Mouse (Mus musculus) urinary bladder, adult 18-20 months (tissue): ENCODE results near the gene Pknox1.
"Not testable (repeated sequence)": the region's sequence is repeated elsewhere in the genome, so short reads cannot be mapped to it uniquely, and the experiment has no call there.

Experiments used
- DNase-seq, 2 experiments: peaks; one replicate each; pipeline ENCODE4 v3.0.0; 2022; ENCODE audit warnings: low spot score in 2 of 2, mixed read lengths in 2 of 2

Gene Pknox1

DNA sequence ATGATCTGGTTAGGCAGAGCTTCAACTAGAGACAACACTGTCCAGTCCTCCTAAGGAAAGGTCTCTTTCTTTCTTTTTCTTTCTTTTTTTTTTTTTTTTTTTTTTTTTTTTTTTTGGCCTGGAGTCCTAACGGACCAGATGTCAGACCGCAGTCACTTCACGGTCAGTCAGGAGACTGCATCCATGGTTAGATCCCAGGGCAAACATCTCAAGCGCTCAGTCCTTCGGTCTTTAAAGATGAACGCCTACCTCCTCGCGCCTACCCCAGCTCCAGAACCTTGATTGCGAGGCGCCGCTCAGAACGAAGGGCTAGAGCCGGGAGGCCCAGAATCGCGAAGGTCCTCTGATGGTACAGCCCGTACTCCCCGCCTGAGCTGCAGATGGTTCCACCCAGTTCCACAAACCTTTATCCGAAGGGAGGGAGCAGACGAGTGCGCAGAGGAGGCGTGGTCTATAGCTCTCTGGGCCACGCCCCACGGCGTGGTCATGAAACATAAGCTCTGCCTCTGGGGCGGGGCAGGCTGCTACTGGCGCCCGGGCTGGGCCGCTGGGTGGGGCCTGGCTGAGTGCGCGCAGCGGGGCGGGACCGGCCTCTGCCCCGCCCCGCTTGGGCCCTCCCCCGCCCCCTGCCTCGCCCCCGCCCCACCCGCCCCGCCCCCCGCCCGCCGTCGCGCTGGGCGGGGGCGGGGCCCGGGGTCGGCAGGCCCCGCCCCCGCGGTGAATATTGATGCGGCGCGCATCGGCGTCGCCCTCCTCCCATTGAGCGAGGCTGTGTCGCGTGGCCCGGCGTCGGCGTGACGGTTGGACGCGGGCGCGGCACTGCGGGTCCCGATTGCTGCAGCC is at the start of gene Pknox1:
TSS of gene Pknox1 (plus strand) at position 720 of the 843 bp plus-strand sequence.
- DNase-seq, result peak; percentile 94 to 97

DNA sequence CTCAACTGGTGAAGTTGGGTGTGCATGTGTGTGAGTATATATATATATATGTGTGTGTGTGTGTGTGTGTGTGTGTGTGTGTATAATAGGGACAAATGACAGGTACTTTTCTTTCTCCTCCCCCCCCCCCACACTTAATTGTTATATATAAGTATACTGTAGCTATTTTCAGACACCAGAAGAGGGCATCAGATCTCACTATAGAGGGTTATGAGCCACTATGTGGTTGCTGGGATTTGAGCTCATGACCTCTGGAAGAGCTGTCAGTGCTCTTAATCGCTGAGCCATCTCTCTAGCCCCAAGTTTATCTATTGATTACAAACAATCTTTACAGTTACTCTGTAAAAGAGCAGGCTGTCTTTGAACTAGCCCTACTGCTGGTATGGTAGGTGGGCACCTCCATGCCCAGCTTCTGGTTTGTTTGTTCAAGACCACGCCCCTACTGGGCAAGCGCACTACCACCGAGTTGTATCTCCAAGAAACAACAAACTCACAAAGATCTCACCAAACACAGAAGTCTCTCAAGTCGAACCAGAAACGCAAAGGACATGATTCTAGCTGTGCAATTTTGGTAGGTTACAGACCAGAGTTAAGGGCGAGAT is 45.1 kb upstream of the Pknox1 start:
- DNase-seq, result no peak

DNA sequence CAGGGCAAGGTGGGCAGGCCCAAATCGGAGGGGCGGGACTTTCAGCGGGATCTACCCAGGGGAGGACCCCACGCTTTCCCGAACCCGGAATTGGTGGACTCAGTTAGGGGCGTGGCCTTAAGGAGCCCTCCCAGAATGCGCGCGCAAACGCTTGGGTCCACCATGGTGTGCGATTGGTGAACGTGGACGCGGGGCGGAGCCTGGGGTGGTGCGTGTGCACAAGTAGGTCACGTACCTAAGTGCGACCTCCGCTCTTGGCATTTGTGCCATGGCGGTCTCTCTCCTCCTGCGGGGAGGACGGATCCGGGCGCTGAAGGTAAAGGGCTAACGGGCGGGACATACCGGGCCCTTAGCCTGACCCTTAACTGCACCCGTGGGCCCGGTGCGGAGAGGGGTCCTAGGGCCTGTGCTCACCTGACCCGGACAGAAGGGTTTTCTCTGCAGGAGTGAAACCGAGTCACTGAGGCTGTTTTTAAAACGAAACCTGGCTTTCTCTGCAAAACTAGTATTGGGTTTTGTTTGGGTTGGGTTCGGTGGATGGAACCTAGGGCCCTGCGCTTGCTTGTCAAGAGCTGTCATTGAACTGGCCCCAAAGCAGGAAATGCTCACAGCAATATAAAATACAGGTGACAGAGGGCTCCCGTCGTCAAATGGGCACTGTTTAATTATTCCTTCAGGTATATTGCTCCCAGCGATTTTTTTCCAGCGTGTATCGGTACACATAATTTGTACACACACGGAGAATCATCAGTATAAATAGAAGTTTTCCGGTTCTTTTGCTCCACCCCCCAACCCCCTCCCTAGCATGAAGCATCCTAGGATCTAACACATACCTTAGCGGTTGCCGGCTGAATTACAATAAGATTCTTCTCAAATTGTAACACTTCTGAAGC is 44.3 kb upstream of the Pknox1 start, which contains the start of the genes Wdr4 and Ndufv3:
TSS of gene Wdr4 (minus strand) at position 35 of the 893 bp plus-strand sequence.
TSS of gene Ndufv3 (plus strand) at position 170 of the 893 bp plus-strand sequence.
- DNase-seq, result peak; percentile 96 to 98

DNA sequence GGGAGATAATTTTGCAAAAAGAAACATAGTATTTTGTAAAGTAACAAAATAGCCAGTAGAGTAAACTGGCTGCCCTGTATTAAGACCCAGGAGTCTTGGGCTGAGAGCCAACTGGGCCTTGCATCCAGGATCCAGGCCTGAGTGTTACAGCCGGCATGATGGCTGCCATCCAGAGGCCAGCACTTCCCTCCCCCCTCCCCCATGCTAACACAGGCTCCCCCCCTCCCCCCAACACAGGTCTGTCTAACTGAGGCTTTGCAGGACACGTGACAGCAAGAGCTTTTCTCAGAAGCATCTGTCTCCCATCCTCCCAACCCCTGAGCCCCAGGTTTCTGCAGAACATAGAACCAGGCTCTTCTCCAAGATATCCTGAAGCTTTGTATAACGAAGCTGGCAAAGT is 43.6 kb upstream of the Pknox1 start:
- DNase-seq, result no peak

DNA sequence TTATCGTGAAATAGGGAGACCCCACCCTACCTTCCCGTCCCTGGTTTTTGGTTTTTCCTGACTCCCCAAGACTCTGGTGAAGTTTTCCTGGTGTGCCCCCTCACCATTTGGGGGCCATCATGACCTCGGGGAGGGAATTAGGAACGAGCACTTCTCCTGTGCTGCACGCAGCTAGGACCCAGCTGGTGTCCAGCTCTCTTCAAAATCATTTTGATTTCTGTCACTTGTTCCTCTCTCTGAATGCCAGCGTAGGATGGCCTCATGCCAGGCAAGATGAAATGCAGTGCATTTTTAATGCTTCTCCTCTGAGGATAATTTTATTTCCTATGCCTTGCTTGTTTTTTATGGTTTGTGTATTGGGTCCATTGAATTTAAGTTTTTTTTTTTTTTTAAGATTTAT is 42.6 kb upstream of the Pknox1 start:
- no peak for DNase-seq

DNA sequence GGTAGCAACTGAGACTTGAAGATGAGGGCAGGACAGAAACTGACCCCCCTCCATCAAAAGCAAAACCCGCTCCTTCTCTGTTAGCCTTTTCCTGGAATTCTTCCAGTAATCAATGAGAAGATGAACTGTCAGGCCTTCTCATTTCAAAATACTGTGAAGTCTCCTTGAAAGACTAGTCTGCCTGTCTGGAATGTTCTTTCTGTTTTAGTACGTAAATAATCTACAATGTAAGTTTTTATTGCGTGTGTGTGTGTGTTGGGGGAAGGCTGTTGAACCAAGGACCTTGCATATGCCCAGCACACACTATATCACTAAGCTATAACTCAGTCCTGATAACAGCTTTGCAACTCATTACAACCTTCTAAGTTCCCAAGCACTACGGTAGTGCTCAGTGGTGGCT is 39.4 kb upstream of the Pknox1 start:
- DNase-seq, result no peak

DNA sequence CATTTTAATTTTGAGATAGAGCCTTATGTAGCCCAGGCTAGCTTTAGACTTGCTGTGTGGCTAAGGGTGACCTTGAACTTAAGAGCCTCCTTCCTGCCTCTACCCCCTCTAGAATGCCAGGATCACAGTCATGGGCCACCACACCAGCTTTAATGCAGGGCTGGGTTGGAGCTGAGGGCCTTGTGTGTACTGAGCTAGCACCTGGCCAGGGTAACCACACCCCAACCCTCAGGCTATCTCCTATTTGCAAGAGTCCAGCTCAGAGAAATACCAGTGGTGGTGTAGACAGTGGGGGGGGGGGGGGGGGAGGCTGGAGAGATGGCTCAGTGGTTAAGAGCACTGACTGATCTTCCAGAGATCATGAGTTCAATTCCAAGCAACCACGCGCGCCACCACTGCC is 38.7 kb upstream of the Pknox1 start:
- no peak for DNase-seq

DNA sequence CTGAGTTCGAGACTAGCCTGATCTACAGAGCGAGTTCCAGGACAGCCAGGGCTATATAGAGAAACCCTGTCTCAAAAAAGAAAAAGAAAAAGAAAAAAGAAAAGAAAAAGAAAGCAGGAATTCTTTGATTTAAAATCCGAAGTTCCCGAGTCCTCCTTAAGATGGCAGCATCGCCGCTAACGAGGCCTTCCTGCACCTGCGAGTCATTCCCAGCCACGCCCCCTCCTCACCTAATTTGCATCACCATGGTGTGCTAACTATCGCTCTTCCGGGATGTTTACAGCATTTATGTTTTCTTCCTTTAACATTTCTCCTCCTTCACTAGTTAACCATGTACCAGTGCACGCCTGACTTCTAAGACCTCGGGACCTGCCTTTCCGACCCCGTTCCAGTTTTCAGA is 35.2 kb upstream of the Pknox1 start:
- peak in 1 of 2 experiments; percentile 24 for DNase-seq

DNA sequence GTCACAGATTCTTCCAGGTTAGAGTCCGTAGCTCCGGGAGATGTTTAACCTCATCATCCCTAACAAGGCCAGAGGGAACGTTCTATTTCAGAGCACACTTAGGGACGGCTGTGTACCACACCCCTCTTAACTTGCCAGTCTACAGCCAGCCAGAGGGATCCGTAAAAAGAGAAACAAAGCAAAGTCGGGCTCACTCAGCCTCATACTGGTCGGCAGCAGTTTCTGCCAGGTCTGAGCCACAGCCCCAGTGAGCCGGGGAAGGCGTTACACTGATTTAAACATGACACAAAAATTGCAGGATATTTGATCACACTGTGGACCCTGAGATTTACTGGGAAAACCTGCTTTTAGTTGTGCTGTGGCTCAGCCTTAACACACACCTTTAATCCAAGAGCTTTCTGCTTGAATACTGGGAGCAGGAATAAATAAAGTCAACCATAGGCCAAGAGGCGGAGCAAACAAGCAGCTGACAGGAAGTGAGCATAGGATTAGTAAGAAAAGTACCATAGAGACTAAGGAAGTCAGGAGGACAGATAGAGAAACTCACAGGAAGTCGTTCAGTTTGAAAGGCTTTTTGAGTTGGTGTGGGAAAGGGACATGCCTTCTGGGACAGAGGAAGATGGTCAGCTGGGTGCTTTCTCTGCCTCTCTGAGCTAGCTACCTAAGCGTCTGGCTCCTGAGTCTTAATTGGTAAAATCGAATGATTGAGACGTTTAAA is 32.9 kb upstream of the Pknox1 start:
- DNase-seq, result no peak

DNA sequence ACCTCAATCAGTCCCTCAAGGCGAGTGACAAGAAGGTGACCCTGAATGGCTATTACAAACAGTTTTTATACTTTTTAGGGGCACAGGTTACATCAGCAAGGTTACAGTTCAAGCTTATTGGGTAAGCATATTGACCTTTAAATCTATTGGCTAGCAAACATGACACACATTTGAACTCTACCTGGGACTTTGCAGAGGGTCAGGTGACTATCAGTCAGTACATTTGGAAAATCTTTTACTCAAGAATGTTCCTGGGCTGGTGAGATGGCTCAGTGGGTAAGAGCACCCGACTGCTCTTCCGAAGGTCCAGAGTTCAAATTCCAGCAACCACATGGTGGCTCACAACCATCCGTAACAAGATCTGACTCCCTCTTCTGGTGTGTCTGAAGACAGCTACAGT is 32.2 kb upstream of the Pknox1 start:
- DNase-seq, result not testable (repeated sequence)

DNA sequence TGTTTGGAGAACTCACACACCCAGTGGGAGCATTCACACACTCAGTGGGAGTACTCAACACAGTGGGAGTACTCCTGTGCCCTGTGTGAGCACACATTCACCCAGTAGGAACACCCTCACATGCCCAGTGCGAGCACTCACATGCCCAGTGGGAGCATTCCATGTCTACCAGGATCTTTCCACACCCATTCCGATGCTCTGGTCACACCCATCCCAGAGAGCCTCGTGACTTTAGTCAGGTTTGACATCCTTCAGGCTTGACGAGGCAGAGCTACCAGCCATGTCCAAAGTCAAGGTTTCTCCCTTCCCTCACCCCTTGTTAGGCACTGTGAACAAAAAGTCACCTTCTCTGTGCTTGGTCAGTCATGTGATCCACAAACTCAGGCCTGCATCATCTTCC is 29.2 kb upstream of the Pknox1 start:
- DNase-seq, result no peak

DNA sequence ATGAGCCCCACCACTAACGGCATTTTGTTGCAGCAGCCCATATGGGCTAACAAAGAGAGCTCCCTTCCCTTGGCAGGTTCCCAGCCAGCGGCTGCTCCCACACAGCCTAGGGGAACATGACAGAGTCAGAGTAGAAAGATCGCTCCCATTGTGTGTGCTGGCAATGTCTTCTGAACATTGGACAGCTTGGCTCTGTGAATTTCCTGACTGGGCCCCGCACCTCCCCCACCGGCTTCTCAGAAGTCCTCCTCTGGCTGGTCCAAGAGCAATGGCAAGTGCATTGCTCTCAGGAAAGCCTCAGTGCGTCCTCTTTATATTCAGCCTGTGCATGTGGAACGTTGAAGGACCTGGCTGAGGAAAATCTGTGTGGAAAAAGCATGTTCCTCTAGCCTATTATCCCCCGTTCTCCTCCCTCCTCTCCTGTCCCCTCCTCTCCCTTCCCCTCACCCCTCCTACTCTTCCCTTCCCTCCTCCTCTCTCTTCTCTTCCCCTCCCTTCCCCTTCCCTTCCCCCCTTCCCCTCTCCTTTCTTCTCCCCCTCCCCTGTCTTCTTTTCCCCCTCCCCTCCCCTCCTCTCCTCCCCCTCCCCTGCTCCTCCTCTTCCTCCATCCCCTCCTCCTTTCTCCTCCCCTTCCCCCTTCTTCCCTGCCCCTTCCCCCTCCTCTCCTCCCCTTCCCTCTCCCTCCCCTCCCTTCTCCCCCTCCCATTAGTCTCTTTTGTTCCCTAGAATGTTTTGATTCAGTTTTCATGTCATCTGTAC is 28.5 kb upstream of the Pknox1 start:
- DNase-seq, result no peak

DNA sequence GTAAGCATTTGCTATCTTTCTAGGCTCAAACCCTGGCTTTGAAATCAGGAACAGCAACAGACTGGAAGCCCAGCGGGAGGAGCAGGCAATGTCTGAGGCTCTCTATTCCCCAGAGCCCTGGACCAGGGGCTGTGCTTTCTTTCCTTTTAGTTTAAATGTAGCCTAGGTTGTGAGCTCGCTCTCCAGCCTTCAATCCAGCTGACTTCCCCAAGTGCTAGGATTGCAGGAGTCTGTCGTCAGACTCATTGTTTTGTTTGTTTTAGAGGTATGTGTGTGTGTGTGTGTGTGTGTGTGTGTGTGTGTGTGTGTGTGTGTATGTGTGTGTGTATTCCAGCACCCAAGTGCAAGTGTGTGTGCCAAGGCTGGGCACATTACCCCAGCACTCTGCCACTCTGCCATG is 24.4 kb upstream of the Pknox1 start:
- no peak for DNase-seq

DNA sequence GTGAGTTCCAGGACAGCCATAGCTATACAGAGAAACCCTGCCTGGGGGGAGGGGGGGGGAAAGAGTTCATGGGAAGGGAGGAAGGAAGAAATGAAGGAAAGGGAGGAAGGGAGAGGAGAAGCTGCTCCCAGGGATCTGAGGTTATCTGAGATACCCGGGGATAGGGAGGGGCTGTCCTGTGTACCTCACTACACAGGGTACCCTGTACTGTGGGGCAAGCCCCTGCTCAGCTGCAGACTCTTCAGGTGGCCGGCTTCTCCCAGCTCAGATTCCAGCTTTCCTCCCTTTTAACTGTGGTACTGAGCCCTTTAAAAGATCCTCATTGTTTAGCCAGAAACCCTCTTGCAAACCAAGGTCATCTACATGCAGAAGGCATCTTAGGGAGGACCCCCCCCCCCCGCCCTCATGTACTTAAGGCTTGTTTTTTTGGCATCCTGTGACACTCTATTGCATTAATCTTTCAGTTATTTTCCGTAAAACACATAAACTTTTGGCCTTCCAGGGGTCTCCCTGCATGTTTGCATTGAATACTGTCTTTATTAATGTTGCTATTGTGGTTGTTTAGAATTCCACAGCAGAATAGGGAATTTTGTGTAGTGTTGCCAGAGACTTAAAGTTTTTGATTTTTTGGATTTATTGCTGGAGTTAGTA is 23.6 kb upstream of the Pknox1 start:
- DNase-seq, result no peak

DNA sequence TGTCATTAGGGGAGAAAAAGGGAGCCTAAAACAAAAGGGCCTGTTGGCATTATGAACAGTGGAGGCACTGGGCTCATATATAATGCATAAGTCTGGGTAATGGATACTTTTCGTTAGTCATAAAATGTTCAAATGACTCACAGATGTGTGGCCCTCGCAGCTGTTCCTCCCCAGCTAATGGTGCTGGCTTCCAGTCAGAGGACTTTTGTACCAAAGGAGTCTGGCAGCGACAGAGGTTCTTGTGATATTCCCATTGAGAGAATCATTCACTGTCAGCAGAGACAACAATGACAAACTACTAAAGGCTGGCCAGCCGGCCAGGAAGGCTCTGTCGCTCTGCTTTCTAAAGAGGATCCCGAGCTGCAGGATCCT is 23.1 kb upstream of the Pknox1 start:
- DNase-seq, result no peak

DNA sequence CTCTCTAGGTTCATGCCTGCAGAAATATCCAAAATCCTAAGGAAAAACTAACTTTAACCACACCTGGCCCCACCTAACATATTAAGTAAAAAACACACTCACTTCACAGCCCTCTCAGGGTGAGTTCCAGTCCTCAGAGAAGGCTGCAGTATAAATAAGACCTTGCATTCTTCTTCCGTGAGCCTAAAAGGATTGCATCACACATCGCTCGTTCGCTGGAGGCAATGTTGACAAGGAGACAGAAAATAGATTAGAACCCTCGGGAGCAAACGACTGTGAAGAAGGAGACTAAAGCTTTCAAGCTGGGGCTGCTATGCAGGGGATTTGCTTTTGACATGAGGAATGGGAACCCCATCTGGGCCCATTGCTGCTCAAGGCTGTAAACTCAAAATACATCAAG is 21.0 kb upstream of the Pknox1 start:
- DNase-seq, result no peak

DNA sequence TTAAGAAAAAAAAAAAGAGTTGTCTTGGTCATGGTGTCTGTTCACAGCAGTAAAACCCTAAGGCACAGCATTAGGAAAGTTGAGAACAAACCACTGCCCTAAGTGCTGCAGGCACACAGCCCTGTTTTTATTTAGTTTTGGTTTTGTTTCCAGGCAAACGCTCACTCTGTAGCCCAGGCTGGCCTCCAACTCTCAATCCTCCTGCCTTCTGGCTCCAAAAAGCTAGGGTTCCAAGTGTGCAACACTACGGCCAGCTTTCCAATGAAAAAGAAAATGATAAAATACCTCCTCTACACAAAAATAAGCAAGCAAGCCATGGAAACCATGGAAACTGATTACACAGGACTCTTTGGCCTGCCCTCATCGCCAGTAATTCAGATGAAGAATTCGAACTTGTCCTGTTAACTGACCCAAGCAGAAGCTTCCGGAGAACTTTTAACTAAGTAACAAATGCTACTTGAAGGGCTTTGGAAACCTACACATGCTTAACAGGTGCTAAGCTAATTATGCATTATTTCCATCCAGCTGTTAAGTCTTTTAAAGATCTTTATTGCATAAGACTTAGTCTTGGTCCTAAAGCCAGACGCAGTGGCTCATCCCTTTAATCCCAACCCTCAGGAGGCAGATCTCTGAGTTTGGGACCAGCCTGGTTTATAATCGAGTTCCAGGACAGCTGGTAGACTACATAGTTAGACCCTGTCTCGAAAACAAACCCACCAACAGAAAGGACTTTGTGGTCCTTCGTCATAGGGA is 17.9 kb upstream of the Pknox1 start:
- no peak for DNase-seq

DNA sequence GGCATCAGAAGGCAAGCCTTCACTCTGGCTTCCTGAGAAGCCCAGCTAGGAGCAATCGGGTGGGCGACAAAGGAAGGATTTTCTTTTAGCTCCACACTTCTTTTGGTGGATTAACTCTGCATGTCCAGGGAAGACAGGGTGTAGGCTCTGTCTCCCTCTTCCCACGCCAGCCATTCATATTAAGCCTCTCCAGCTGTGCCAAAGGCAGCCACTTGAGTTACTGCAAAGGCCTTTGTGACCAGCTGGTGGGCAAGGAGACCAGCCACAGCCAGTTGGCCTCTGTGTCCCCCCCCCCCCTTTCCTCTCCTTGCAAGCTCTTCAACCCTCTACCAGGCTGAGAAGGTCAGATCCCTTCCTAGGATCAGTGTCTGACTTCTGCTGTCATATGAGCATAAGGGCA is 16.6 kb upstream of the Pknox1 start:
- DNase-seq, result no peak

DNA sequence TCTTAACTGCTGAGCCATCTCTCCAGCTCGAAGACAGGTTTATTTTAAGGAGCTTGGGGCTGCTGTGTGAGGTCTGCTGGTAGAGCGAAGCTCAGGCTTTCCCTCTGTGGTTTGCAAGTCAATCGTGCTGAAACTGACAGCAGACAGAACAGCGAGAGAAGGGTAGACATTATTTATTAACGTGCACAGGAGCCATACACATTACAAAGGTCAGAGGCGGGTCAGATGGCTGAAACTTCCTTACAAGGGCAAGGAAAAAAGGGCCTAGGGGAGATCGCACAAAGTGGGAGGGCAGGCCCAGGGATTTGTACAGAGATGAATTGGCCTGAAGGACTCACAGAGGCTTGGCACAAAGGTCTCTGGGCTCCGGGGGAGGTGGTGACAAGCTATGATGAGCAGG is 15.1 kb upstream of the Pknox1 start:
- DNase-seq, result no peak

DNA sequence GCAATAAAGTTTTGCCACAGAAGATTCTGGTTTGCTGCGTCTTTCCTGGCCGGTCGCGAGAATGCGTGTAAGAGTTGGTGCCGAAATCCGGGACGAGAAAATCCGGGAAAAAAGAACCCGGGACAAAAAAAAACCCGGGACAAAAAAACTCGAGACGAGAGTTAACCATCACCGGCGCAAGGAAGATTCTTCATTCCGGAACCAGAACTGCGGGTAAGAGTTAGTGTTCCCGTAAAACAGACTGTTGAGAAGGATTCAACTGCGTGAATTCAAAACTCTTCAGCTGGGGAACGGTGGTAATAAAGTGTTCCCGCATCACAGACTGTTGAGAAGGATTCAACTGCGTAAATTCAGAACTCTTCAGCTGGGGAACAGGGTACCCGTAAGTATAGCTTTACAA is 11.9 kb upstream of the Pknox1 start:
- not testable (repeated sequence) for DNase-seq
